8 mouse cellular contexts compared by ENCODE assay signal in genomic region chr3:30793403-30794221, GRCm38 (mm10). TPM values are rescaled to one million over a fixed set of nuclear protein-coding genes. Genes with fewer than 3 reads are reported as not detected.
DNase-seq lines count a peak whose midpoint lies in the region; ATAC-seq and TF ChIP-seq lines count a peak whose summit lies in the region.

No protein-coding gene starts in this region.

- TF ChIP-seq CTCF in CH12.LX (conservative IDR thresholded peaks at IDR 0.05 in 1 of 2, IDR thresholded peaks at IDR 0.05 in 1 of 2; ENCODE audit: low read depth in 2 of 2, low read length in 2 of 2), result no peak
- TF ChIP-seq CTCF in intestine, postnatal 0 days (IDR thresholded peaks at IDR 0.05; ENCODE audit: low read depth), result no peak

- no peak for TF ChIP-seq EP300 in CH12.LX (IDR thresholded peaks at IDR 0.05; ENCODE audit: low read length)

- dilution Hi-C loops in CH12.LX (cut with MboI; ENCODE audit: extremely low pct_ligation_motif_present, extremely low pct_unique_long_range_greater_than_20kb, low sequenced_read_pairs), result no loop called here

- WGBS in intestine, postnatal 0 days, result under 1% methylated on average over 72 of the region's 75 CpGs
- under 1% methylated on average over 65 of the region's 75 CpGs for WGBS in midbrain, embryonic 16.5 days

- DNase-seq in 3134 (ENCODE audit: extremely low read depth, insufficient read length, low spot score) (peak; percentile 75), CH12.LX (ENCODE audit: extremely low read depth) (peak; percentile 21), liver (peak; percentile 63)
- peak; percentile 67 for DNase-seq in cerebellum, adult 9-11 months
- DNase-seq in gastrocnemius, adult 8-10 months (ENCODE audit: low spot score in 2 of 2), result peak; percentile 11 to 30
- DNase-seq in urinary bladder, postnatal 36 days (ENCODE audit: low spot score in 2 of 2), result peak; percentile 39 to 41

- H3K4me3 ChIP-seq in CH12.LX (replicated peaks in 1 of 3; ENCODE audit: low read depth in 2 of 3, low read length in 2 of 3, poor library complexity in 1 of 3), result peak overlapping the region; percentile 76 to 88 (median 82)
- H3K4me3 ChIP-seq in intestine, postnatal 0 days (ENCODE audit: low read depth, low read length), result peak overlapping the region; percentile 99
- H3K4me3 ChIP-seq in midbrain, embryonic 16.5 days (ENCODE audit: low read depth, low read length), result peak overlapping the region; percentile 79

- peaks cover 3% of the 10 kb centered on the region for H3K27me3 ChIP-seq in CH12.LX (replicated peaks)
- H3K27me3 ChIP-seq in intestine, postnatal 0 days (replicated peaks; ENCODE audit: control insufficient read depth, insufficient read depth, low read length), result no peaks in the 10 kb centered on the region
- no peaks in the 10 kb centered on the region for H3K27me3 ChIP-seq in midbrain, embryonic 16.5 days (ENCODE audit: control insufficient read depth, insufficient read depth, low read depth, low read length)

- TF ChIP-seq RAD21 in CH12.LX (IDR thresholded peaks at IDR 0.05; ENCODE audit: low read depth, low read length), result no peak

- peak overlapping the region; percentile 94 for H3K9ac ChIP-seq in CH12.LX (ENCODE audit: insufficient read depth, low read depth)
- H3K9ac ChIP-seq in intestine, postnatal 0 days (ENCODE audit: low read depth, low read length), result peak overlapping the region; percentile 98
- H3K9ac ChIP-seq in midbrain, embryonic 16.5 days (ENCODE audit: low read depth, low read length), result peak overlapping the region; percentile 98

- TF ChIP-seq POLR2A in CH12.LX (IDR thresholded peaks at IDR 0.05; ENCODE audit: low read depth, low read length), result no peak

- peak; percentile 75 for ATAC-seq in intestine, postnatal 0 days
- peak; percentile 89 for ATAC-seq in midbrain, embryonic 16.5 days

- no peaks in the 10 kb centered on the region for H3K9me3 ChIP-seq in CH12.LX (replicated peaks; ENCODE audit: low read length)
- no peaks in the 10 kb centered on the region for H3K9me3 ChIP-seq in intestine, postnatal 0 days (ENCODE audit: control insufficient read depth)
- H3K9me3 ChIP-seq in midbrain, embryonic 16.5 days (replicated peaks; ENCODE audit: control insufficient read depth, low read length, poor library complexity, severe bottlenecking), result no peaks in the 10 kb centered on the region

- H3K36me3 ChIP-seq in CH12.LX (replicated peaks in 1 of 2; ENCODE audit: control insufficient read depth in 1 of 2, insufficient read depth in 1 of 2, low read length in 1 of 2), result peaks cover 0 to 2% of the 10 kb centered on the region in 2 experiments
- H3K36me3 ChIP-seq in intestine, postnatal 0 days (ENCODE audit: control insufficient read depth, insufficient read depth), result no peaks in the 10 kb centered on the region
- H3K36me3 ChIP-seq in midbrain, embryonic 16.5 days (ENCODE audit: control insufficient read depth, insufficient read depth, low read length), result no peaks in the 10 kb centered on the region

- 0 out of 2 replicates have a peak overlapping the region, but pooled peaks have one; percentile 15 for H3K27ac ChIP-seq in CH12.LX (ENCODE audit: insufficient read depth, low read depth)
- peak overlapping the region; percentile 91 for H3K27ac ChIP-seq in intestine, postnatal 0 days (ENCODE audit: low read depth, low read length)
- peak overlapping the region; percentile 95 for H3K27ac ChIP-seq in midbrain, embryonic 16.5 days (ENCODE audit: low read length)

- peaks cover 30% of the 10 kb centered on the region for H3K79me2 ChIP-seq in CH12.LX (replicated peaks; ENCODE audit: control insufficient read depth, extremely low read depth, insufficient read depth, poor library complexity, severe bottlenecking)

- peak overlapping the region; percentile 57 for H3K4me2 ChIP-seq in CH12.LX (ENCODE audit: insufficient read depth, low read depth, poor library complexity, severe bottlenecking)
- H3K4me2 ChIP-seq in intestine, postnatal 0 days (replicated peaks; ENCODE audit: low read depth), result peak overlapping the region; percentile 75
- peak overlapping the region; percentile 58 for H3K4me2 ChIP-seq in midbrain, embryonic 16.5 days (ENCODE audit: low read length)

- peaks cover 0 to 19% of the 10 kb centered on the region in 2 experiments; a peak in 1 of 4 replicates for H3K4me1 ChIP-seq in CH12.LX (ENCODE audit: control insufficient read depth in 1 of 2, insufficient read depth in 2 of 2)
- H3K4me1 ChIP-seq in intestine, postnatal 0 days (replicated peaks; ENCODE audit: control insufficient read depth, insufficient read depth, low read length), result no peaks in the 10 kb centered on the region
- H3K4me1 ChIP-seq in midbrain, embryonic 16.5 days (ENCODE audit: control insufficient read depth, insufficient read depth, low read length), result peaks cover 8% of the 10 kb centered on the region

- in situ Hi-C loops in CH12.LX (cut with MboI; ENCODE audit: low pct_ligation_motif_present, low pct_unique_long_range_greater_than_20kb, low sequenced_read_pairs), result no loop called here

TF ChIP-seq in CH12.LX, 34 proteins besides CTCF, POLR2A, EP300 and RAD21:
- TF ChIP-seq KAT2A (IDR thresholded peaks at IDR 0.05; ENCODE audit: insufficient replicate concordance, low read length), result no peak
- no peak for TF ChIP-seq CHD2 (IDR thresholded peaks at IDR 0.05; ENCODE audit: low read length)
- peak; percentile 61; the same call in 1 of the 2 replicates for TF ChIP-seq MXI1 (IDR thresholded peaks at IDR 0.05; ENCODE audit: low read depth, low read length)
- peak; percentile 89 for TF ChIP-seq UBTF (IDR thresholded peaks at IDR 0.05; ENCODE audit: low read depth, low read length)
- peak; percentile 54 for TF ChIP-seq SIN3A (IDR thresholded peaks at IDR 0.05; ENCODE audit: low read length)
- TF ChIP-seq NRF1 (IDR thresholded peaks at IDR 0.05; ENCODE audit: low read depth, low read length), result no peak
- TF ChIP-seq ELF1 (IDR thresholded peaks at IDR 0.05; ENCODE audit: low read depth, low read length), result no peak
- TF ChIP-seq CHD1 (IDR thresholded peaks at IDR 0.05; ENCODE audit: low read depth, low read length), result no peak; the same call in 1 of the 2 replicates

RNA-seq across cellular contexts. Expression of gene Sec62, which starts 0.9 kb away (rescaled TPM):
- total RNA-seq in CH12.LX (2012; rRNA removed) (26.2 and 28.5 TPM in 2 replicates), CH12.LX (2014; rRNA removed) (56.6 and 65.0 TPM in 2 replicates)
- polyA plus RNA-seq in CH12.LX (2012; ENCODE audit: insufficient read length, low read depth), result 57.6 and 64.5 TPM in 2 replicates
- 10 to 100 TPM; 27.9 to 37.1 (median 34.8) TPM for total RNA-seq in gastrocnemius, adult 8-10 months (2022)
- polyA plus RNA-seq in intestine, postnatal 0 days (2015; fragmentation: Nextera tagmentation; extraction: Ambion mirVana), result 111 TPM in 2 replicates
- 82.8 and 83.6 TPM in 2 replicates for polyA plus RNA-seq in midbrain, embryonic 16.5 days (2015; fragmentation: Nextera tagmentation; extraction: Ambion mirVana)

RNA-seq across cellular contexts. Expression of gene Samd7, which starts 47.5 kb away (rescaled TPM):
- total RNA-seq in CH12.LX (2012; rRNA removed) (not detected in 2 replicates), CH12.LX (2014; rRNA removed) (not detected in 2 replicates)
- not detected in 2 replicates for polyA plus RNA-seq in CH12.LX (2012; ENCODE audit: insufficient read length, low read depth)
- not detected for total RNA-seq in gastrocnemius, adult 8-10 months (2022)
- polyA plus RNA-seq in intestine, postnatal 0 days (2015; fragmentation: Nextera tagmentation; extraction: Ambion mirVana), result not detected in 2 replicates
- polyA plus RNA-seq in midbrain, embryonic 16.5 days (2015; fragmentation: Nextera tagmentation; extraction: Ambion mirVana), result 0.05 and 0.12 TPM in 2 replicates

Comparison
In these comparisons a context has a peak if more than half of its experiments do, and no peak if none do; other contexts are left out.
1. Peak in every context shown above with its lines: DNase-seq, ATAC-seq, H3K4me3 ChIP-seq and H3K27ac ChIP-seq.
2. DNase-seq: peak in every context shown above with its lines; median percentile 75 in 3134; 67 in cerebellum, adult 9-11 months; 63 in liver; 40 in urinary bladder, postnatal 36 days; 21 in CH12.LX; 20 in gastrocnemius, adult 8-10 months.
3. H3K27ac ChIP-seq: peak in every context shown above with its lines; median percentile 95 in midbrain, embryonic 16.5 days; 91 in intestine, postnatal 0 days; 15 in CH12.LX.